In the genomic region with DNA sequence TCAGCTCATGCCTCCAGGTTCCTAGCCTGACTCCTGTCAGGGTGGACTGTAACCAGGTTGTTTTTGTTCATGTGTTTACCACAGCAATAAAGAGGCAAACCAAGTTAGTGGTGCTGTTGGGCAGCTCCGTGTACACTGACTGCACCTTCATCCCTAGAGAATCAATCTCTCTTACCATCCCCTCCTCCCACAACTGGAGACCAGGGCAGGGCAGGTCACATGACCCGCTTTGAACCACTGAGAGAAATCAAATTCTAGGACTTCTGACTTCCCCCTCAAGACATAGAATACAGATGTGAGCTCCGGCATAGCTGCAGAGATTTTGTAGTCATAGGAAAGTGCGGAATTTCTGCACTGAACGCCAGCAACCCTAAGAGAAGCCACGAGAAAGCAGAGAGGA, we compare ENCODE assay signal across 28 mouse cellular contexts.
"Had no signal": no experiment of that assay in that cellular context is flagged by ENCODE, and none has a peak within 500 bp of the region (broad histone marks: within the 10 kb centered on the region; RNA-seq: fewer than 3 reads in every experiment).

No protein-coding gene starts in this region.

- H3K27me3 ChIP-seq: heart, embryonic 15.5 days; hindbrain, embryonic 12.5 days; intestine, embryonic 15.5 days; kidney, embryonic 15.5 days; limb, embryonic 12.5 days; liver, embryonic 13.5 days; liver, embryonic 15.5 days had no signal

- H3K36me3 ChIP-seq: heart, embryonic 13.5 days; heart, embryonic 15.5 days; hindbrain, embryonic 12.5 days; intestine, embryonic 15.5 days; kidney, embryonic 15.5 days; limb, embryonic 12.5 days; liver, embryonic 13.5 days; liver, embryonic 15.5 days had no signal

- H3K9ac ChIP-seq: heart, embryonic 13.5 days; heart, embryonic 15.5 days; hindbrain, embryonic 12.5 days; hindbrain, embryonic 14.5 days; intestine, embryonic 15.5 days; kidney, embryonic 15.5 days; limb, embryonic 12.5 days; liver, embryonic 13.5 days; liver, embryonic 15.5 days; liver, postnatal 0 days had no signal

- H3K4me2 ChIP-seq: heart, embryonic 15.5 days; hindbrain, embryonic 12.5 days; hindbrain, embryonic 14.5 days; intestine, embryonic 15.5 days; kidney, embryonic 15.5 days; limb, embryonic 12.5 days; liver, embryonic 11.5 days; liver, embryonic 13.5 days; liver, embryonic 15.5 days had no signal

- DNase-seq: gastrocnemius, postnatal 14 days; gastrocnemius, postnatal 36 days; heart, adult 2 months; heart, postnatal 14 days; heart, postnatal 36 days; kidney, adult 2 months; kidney, adult 9 months; kidney, postnatal 25 days; kidney, postnatal 4 days; left cerebral cortex, postnatal 4 days; liver; liver, embryonic 13.5 days; liver, postnatal 0 days had no signal

- H3K9me3 ChIP-seq: heart, embryonic 13.5 days; heart, embryonic 15.5 days; hindbrain, embryonic 10.5 days; hindbrain, embryonic 12.5 days; intestine, embryonic 15.5 days; kidney, embryonic 15.5 days; limb, embryonic 12.5 days; liver, embryonic 13.5 days; liver, embryonic 15.5 days had no signal

- H3K27ac ChIP-seq: heart, adult 2 months; hindbrain, embryonic 10.5 days; hindbrain, embryonic 12.5 days; hindbrain, embryonic 14.5 days; intestine, embryonic 15.5 days; kidney, embryonic 15.5 days; kidney, postnatal 0 days; layer of hippocampus, adult 2 months; limb, embryonic 12.5 days; liver, embryonic 13.5 days; liver, embryonic 15.5 days had no signal

- ATAC-seq: hindbrain, embryonic 16.5 days; inflammation-experienced regulatory T-cells, adult 6 months; intestine, embryonic 15.5 days; intestine, postnatal 0 days; liver, postnatal 0 days had no signal

- H3K4me3 ChIP-seq: heart, adult 2 months; heart, embryonic 13.5 days; heart, embryonic 15.5 days; hindbrain, embryonic 10.5 days; hindbrain, embryonic 12.5 days; intestine, embryonic 15.5 days; kidney, embryonic 15.5 days; layer of hippocampus, adult 2 months; limb, embryonic 12.5 days; liver, embryonic 13.5 days; liver, embryonic 15.5 days had no signal
